Mouse (Mus musculus): ENCODE measurements at regions not wholly inside any gene's neighbourhood (a gene's known extent, or its start where the extent isn't known, plus 50 kb on each side); places are given as distances from the start of the nearest gene placed in this dataset.

DNA sequence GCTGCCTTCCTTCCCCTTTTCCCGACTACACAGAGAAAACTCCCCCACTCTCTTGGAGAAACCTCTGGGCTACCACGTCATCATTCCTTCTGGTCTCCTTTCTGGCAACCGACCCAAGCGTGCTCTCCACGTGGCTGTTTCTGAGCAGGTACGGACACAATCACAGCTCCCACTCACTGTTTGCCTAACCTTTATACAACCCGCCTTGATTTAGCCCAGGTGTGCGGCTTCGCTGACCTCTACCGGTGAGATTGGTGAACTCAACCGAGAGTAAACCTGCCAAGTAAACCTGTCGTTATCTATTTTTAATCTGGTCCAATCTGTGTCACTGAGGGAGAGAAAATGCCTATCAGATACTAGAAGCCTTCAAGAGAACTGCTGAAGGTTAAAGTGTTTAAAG lies 142.7 kb upstream of the Gnai1 start:
- H3K27ac ChIP-seq (ENCODE audit: control insufficient read depth, low read depth, low read length) = no peak overlapping the region
- H3K9ac ChIP-seq (ENCODE audit: control insufficient read depth, low read depth, low read length, poor library complexity, severe bottlenecking) = no peak overlapping the region
- no peak overlapping the region for H3K4me3 ChIP-seq (ENCODE audit: control insufficient read depth in 1 of 2, insufficient read depth in 1 of 2, low read depth in 2 of 2, low read length in 2 of 2)
- no peaks in the 10 kb centered on the region for H3K79me2 ChIP-seq (ENCODE audit: control insufficient read depth, insufficient read depth, low read length, poor library complexity)
- no peaks in the 10 kb centered on the region for H3K9me3 ChIP-seq (replicated peaks; ENCODE audit: insufficient read depth, low read length)
- H3K27me3 ChIP-seq (ENCODE audit: control insufficient read depth in 1 of 2, insufficient read depth in 2 of 2, low read length in 2 of 2) = no peaks in the 10 kb centered on the region
- TF ChIP-seq RAD21 (IDR thresholded peaks at IDR 0.05; ENCODE audit: low read depth, low read length) = no peak
- no peak for TF ChIP-seq TAL1 (IDR thresholded peaks at IDR 0.05; ENCODE audit: low read length)
- no peak for TF ChIP-seq MEF2A (IDR thresholded peaks at IDR 0.05; ENCODE audit: extremely low read depth, insufficient replicate concordance, low read depth, low read length, poor library complexity, severe bottlenecking)
- no peak for TF ChIP-seq CHD1 (IDR thresholded peaks at IDR 0.05; ENCODE audit: low read depth, low read length)
- TF ChIP-seq MAFK (IDR thresholded peaks at IDR 0.05; ENCODE audit: borderline replicate concordance, low read depth, low read length) = no peak
- no peak for TF ChIP-seq USF1 (IDR thresholded peaks at IDR 0.05; ENCODE audit: low read depth, low read length)
- TF ChIP-seq CHD2 (IDR thresholded peaks at IDR 0.05; ENCODE audit: low read length) = no peak
- TF ChIP-seq GABPA (IDR thresholded peaks at IDR 0.05; ENCODE audit: low read depth, low read length) = no peak
- no peak for TF ChIP-seq ZC3H11A (IDR thresholded peaks at IDR 0.05; ENCODE audit: low read depth, low read length)
- no peak for TF ChIP-seq MYB (IDR thresholded peaks at IDR 0.05; ENCODE audit: low read depth, low read length)
- no peak for TF ChIP-seq TCF12 (IDR thresholded peaks at IDR 0.05; ENCODE audit: low read depth, low read length)
- no peak for TF ChIP-seq JUND (IDR thresholded peaks at IDR 0.05; ENCODE audit: low read depth, low read length)
- no peak for TF ChIP-seq MAX (IDR thresholded peaks at IDR 0.05; ENCODE audit: low read length)
- no peaks in the 10 kb centered on the region for H3K4me1 ChIP-seq (ENCODE audit: control insufficient read depth in 1 of 2, insufficient read depth in 2 of 2, low read length in 2 of 2)
- no peak for DNase-seq (ENCODE audit: low read depth, low spot score)
- no peaks in the 10 kb centered on the region for H3K36me3 ChIP-seq (ENCODE audit: control insufficient read depth in 1 of 2, insufficient read depth in 2 of 2, low read length in 2 of 2)

DNA sequence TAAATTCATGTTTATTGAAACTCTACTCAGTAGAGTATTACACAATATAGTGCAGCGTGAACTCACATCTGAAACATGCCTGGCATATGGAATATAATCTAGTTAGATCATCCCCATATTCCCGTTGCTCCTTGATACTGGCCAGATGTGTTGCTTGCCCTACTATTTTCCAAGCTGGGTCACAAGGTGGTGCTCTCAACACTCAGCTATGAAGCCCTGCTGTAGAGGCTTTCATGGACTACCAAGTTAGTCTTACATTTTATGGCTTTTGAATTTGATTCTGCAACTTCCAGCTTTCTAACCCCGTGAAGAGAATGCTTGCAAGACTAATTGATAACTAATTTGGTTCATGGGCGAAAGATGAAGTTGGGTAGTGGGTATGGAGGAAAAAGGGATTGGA lies 134.2 kb upstream of the Gnai1 start:
- no peaks in the 10 kb centered on the region for H3K9me3 ChIP-seq (replicated peaks; ENCODE audit: insufficient read depth, low read length)
- no peaks in the 10 kb centered on the region for H3K27me3 ChIP-seq (ENCODE audit: control insufficient read depth in 1 of 2, insufficient read depth in 2 of 2, low read length in 2 of 2)
- no peaks in the 10 kb centered on the region for H3K4me1 ChIP-seq (ENCODE audit: control insufficient read depth in 1 of 2, insufficient read depth in 2 of 2, low read length in 2 of 2)
- no peak overlapping the region for H3K9ac ChIP-seq (ENCODE audit: control insufficient read depth, low read depth, low read length, poor library complexity, severe bottlenecking)
- H3K27ac ChIP-seq (ENCODE audit: control insufficient read depth, low read depth, low read length) = no peak overlapping the region
- no peak for DNase-seq (ENCODE audit: low read depth, low spot score)
- no peaks in the 10 kb centered on the region for H3K36me3 ChIP-seq (ENCODE audit: control insufficient read depth in 1 of 2, insufficient read depth in 2 of 2, low read length in 2 of 2)
- H3K79me2 ChIP-seq (ENCODE audit: control insufficient read depth, insufficient read depth, low read length, poor library complexity) = no peaks in the 10 kb centered on the region
- no peak for TF ChIP-seq KAT2A (conservative IDR thresholded peaks at IDR 0.05; ENCODE audit: low read depth, low read length)
- TF ChIP-seq ZMIZ1 (IDR thresholded peaks at IDR 0.05; ENCODE audit: low read depth, low read length) = no peak
- no peak for TF ChIP-seq UBTF (IDR thresholded peaks at IDR 0.05; ENCODE audit: borderline replicate concordance, insufficient read depth, low read depth, low read length)
- no peak for TF ChIP-seq SIN3A (IDR thresholded peaks at IDR 0.05; ENCODE audit: low read length)
- TF ChIP-seq MYC (IDR thresholded peaks at IDR 0.05; ENCODE audit: low read depth, low read length) = no peak
- TF ChIP-seq RAD21 (IDR thresholded peaks at IDR 0.05; ENCODE audit: low read depth, low read length) = no peak
- TF ChIP-seq ZKSCAN1 (IDR thresholded peaks at IDR 0.05; ENCODE audit: low read depth, low read length) = no peak
- no peak for TF ChIP-seq MYB (IDR thresholded peaks at IDR 0.05; ENCODE audit: low read depth, low read length)
- no peak for TF ChIP-seq USF1 (IDR thresholded peaks at IDR 0.05; ENCODE audit: low read depth, low read length)
- no peak for TF ChIP-seq SMC3 (IDR thresholded peaks at IDR 0.05; ENCODE audit: low read depth, low read length)
- no peak for TF ChIP-seq MXI1 (IDR thresholded peaks at IDR 0.05; ENCODE audit: low read depth, low read length)
- no peak for TF ChIP-seq JUND (IDR thresholded peaks at IDR 0.05; ENCODE audit: low read depth, low read length)
- no peak overlapping the region for H3K4me3 ChIP-seq (ENCODE audit: control insufficient read depth in 1 of 2, insufficient read depth in 1 of 2, low read depth in 2 of 2, low read length in 2 of 2)
